Mouse (Mus musculus) C2C12 (cell line): ENCODE data around the gene Eps15l1.

Experiments used
- CEBPB ChIP-seq: IDR thresholded peaks from one replicate; pipeline ENCODE4 v1.6.1; 2011; ENCODE audit warnings: low read depth, mild to moderate bottlenecking, control low read depth, moderate library complexity
- CTCF ChIP-seq: IDR thresholded peaks from one replicate; pipeline ENCODE4 v1.5.1; 2011; ENCODE audit not compliant: control insufficient read depth, insufficient read depth, insufficient read length
- USF1 ChIP-seq: IDR thresholded peaks from one replicate; pipeline ENCODE4 v1.6.1; 2011; ENCODE audit warnings: low read depth, mild to moderate bottlenecking, control low read depth, moderate library complexity

DNA sequence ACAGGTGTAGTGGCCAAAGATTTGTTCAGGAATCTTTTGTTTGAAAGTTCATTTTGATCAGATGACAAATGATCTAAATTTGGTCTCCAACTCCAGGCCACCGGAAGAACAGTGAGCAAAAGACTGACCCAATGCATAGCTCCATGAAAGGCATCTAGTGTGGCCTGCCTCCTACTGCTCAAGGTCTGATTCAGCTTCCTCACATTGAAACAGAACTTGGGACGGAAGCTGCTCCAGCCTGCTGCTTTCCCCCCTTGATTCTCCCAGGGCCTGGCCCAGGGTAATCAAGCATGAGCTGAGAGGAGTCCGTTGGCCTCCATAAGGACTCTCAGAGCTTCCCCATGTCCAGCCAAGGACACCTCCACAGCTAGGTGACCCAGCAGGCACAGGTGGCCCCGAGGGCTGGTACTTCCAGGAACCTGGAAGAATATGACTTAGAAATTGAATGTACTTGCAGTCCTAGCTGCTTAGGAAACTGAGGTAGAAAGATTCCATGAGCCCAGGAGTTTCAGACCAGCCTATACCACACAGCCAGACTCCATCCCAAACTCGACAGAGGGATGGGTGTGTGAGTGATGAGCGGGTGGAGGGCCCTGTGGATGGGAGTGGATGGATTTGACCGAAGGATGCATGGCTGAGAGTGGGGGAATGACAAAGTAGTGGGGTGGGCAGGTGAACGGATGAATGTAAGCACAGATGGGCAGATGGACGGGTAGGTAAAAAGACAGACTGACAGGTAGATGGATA lies 120.4 kb downstream of the Eps15l1 start:
- TF ChIP-seq CTCF: no peak
- TF ChIP-seq USF1: no peak
- no peak for TF ChIP-seq CEBPB
